Mouse (Mus musculus) gastrocnemius, adult 8-10 months (tissue): ENCODE results near the gene Isoc2a. TPM values are rescaled to one million over a fixed set of nuclear protein-coding genes. Genes with fewer than 3 reads are reported as not detected.
A peak's percentile ranks its signal among the peaks of the same experiment; 100 is the strongest.

Source experiments
- DNase-seq, 2 experiments: peaks; one replicate each; pipeline ENCODE4 v3.0.0; 2022; ENCODE audit warnings: low spot score in 2 of 2
- total RNA-seq, 4 experiments: library from RNA; stranded (reverse); gene quantifications; 2 replicates each; pipeline ENCODE4 v1.2.4; 2022

The Isoc2a gene
- total RNA-seq, 4 experiments from 2014 or later, result 23.6 to 32.4 (median 28.2) TPM

- no peak for DNase-seq
These were observed 38.9 kb downstream of the Isoc2a start for GRCm38 (mm10) chr7:4915669-4916416.

GRCm38 (mm10) chr7:4917494-4917893 is 40.5 kb downstream of the Isoc2a start:
- peak in 1 of 2 experiments; percentile 1 for DNase-seq

GRCm38 (mm10) chr7:4918681-4919080 is 41.7 kb downstream of the Isoc2a start:
- DNase-seq, result no peak

GRCm38 (mm10) chr7:4919096-4919495 is 42.1 kb downstream of the Isoc2a start:
- DNase-seq, result peak in 1 of 2 experiments; percentile 2

GRCm38 (mm10) chr7:4919971-4920370 is 43.0 kb downstream of the Isoc2a start:
- DNase-seq, result no peak

- DNase-seq, result peak in 1 of 2 experiments; percentile 2
These were observed 43.5 kb downstream of the Isoc2a start for GRCm38 (mm10) chr7:4920496-4920895.

GRCm38 (mm10) chr7:4920976-4921823 is 44.2 kb downstream of the Isoc2a start:
- DNase-seq, result peak in 1 of 2 experiments; percentile 2

GRCm38 (mm10) chr7:4921824-4922482 is 45.0 kb downstream of the Isoc2a start, which contains the start of gene Nat14:
TSS of gene Nat14 (plus strand) at chr7:4922028.
- DNase-seq, result no peak

- peak; percentile 39 to 54 for DNase-seq
These were observed 45.6 kb downstream of the Isoc2a start for GRCm38 (mm10) chr7:4922508-4922907.

- peak; percentile 17 to 43 for DNase-seq
These were observed 46.1 kb downstream of the Isoc2a start for GRCm38 (mm10) chr7:4922931-4923565.

GRCm38 (mm10) chr7:4923586-4924364 is 46.8 kb downstream of the Isoc2a start:
- peak; percentile 18 to 50 for DNase-seq

GRCm38 (mm10) chr7:4924483-4924882 is 47.5 kb downstream of the Isoc2a start:
- DNase-seq, result peak in 1 of 2 experiments; percentile 2

GRCm38 (mm10) chr7:4924891-4925301 is 47.9 kb downstream of the Isoc2a start:
- DNase-seq, result peak; percentile 29 to 61

GRCm38 (mm10) chr7:4925441-4926381 is 48.8 kb downstream of the Isoc2a start, which contains the start of gene Ssc5d:
TSS of gene Ssc5d (plus strand) at chr7:4925785.
- DNase-seq, result peak; percentile 57 to 75

- DNase-seq, result no peak
These were observed 49.9 kb downstream of the Isoc2a start for GRCm38 (mm10) chr7:4926849-4927248.

- no peak for DNase-seq
These were observed 50.8 kb downstream of the Isoc2a start for GRCm38 (mm10) chr7:4927711-4928110.

- DNase-seq, result no peak
These were observed 51.4 kb downstream of the Isoc2a start for GRCm38 (mm10) chr7:4928323-4928722.

- no peak for DNase-seq
These were observed 56.1 kb downstream of the Isoc2a start for GRCm38 (mm10) chr7:4933103-4933502.
